ENCODE assay signal across 20 mouse cellular contexts in the genomic region with DNA sequence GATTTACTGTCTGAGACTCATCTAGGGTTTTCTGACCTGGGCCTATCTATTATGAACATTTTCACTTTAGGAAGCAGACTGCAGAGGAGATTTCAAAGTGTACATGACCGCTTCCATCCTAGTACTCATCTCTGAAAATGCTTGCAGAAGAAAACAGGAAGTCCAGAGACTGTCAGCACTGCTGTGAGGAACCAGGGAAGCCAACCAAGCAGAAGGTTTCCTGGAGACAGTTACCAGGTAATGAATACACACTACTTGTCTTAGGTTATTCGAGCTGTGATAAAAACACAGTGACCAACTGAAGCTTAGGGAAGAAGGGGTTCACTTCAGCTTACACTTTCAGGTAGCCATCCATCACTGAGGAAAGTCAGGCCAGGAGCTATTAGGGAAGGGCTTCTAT. TPM values are rescaled to one million over a fixed set of nuclear protein-coding genes. Genes with fewer than 3 reads are reported as not detected.
A peak's percentile ranks its signal among the peaks of the same experiment; 100 is the strongest.
DNase-seq lines count a peak whose midpoint lies in the region; ATAC-seq and TF ChIP-seq lines count a peak whose summit lies in the region.
"Had no signal": no experiment of that assay in that cellular context is flagged by ENCODE, and none has a peak within 500 bp of the region (broad histone marks: within the 10 kb centered on the region; RNA-seq: fewer than 3 reads in every experiment).

No protein-coding gene starts in this region.

- H3K4me3 ChIP-seq in lung, adult 2 months (replicated peaks; ENCODE audit: extremely low read depth, low read depth, low read length): no peak overlapping the region
- peak overlapping the region; percentile 8 to 41 (median 38) for H3K4me3 ChIP-seq in CH12.LX (replicated peaks in 1 of 3; ENCODE audit: low read depth in 2 of 3, low read length in 2 of 3, poor library complexity in 1 of 3)
- no peak overlapping the region for H3K4me3 ChIP-seq in neural tube, embryonic 15.5 days (replicated peaks)
- H3K4me3 ChIP-seq: forebrain, embryonic 12.5 days; megakaryocyte, embryonic 14.5 days had no signal

- H3K27me3 ChIP-seq in CH12.LX (replicated peaks): no peaks in the 10 kb centered on the region
- no peaks in the 10 kb centered on the region for H3K27me3 ChIP-seq in neural tube, embryonic 15.5 days (replicated peaks)
- H3K27me3 ChIP-seq: forebrain, embryonic 12.5 days; megakaryocyte, embryonic 14.5 days had no signal

- peaks cover 4 to 14% of the 10 kb centered on the region in 2 experiments for H3K36me3 ChIP-seq in CH12.LX (replicated peaks in 1 of 2; ENCODE audit: control insufficient read depth in 1 of 2, insufficient read depth in 1 of 2, low read length in 1 of 2)
- H3K36me3 ChIP-seq in neural tube, embryonic 15.5 days: peaks cover 3% of the 10 kb centered on the region; the same call in 1 of the 2 replicates
- H3K36me3 ChIP-seq: forebrain, embryonic 12.5 days had no signal

- in situ Hi-C loops in CH12.LX (cut with MboI; ENCODE audit: low pct_ligation_motif_present, low pct_unique_long_range_greater_than_20kb, low sequenced_read_pairs): loop anchor here (10.0 kb wide), 1 partner anchor 129 kb away; no protein-coding TSS in a partner anchor

- dilution Hi-C loops in CH12.LX (cut with MboI; ENCODE audit: extremely low pct_ligation_motif_present, extremely low pct_unique_long_range_greater_than_20kb, low sequenced_read_pairs): no loop called here

- TF ChIP-seq EP300 in CH12.LX (IDR thresholded peaks at IDR 0.05; ENCODE audit: low read length): peak; percentile 89

- 46% methylated on average over 2 of the region's 2 CpGs for WGBS in lung, adult 2 months
- 79% methylated on average over 2 of the region's 2 CpGs for WGBS in neural tube, embryonic 15.5 days

- no peak for TF ChIP-seq CTCF in lung, adult 2 months (IDR thresholded peaks at IDR 0.05; ENCODE audit: insufficient read depth, low read length)
- no peak for TF ChIP-seq CTCF in CH12.LX (conservative IDR thresholded peaks at IDR 0.05 in 1 of 2, IDR thresholded peaks at IDR 0.05 in 1 of 2; ENCODE audit: low read depth in 2 of 2, low read length in 2 of 2)

- no peaks in the 10 kb centered on the region for H3K9me3 ChIP-seq in CH12.LX (replicated peaks; ENCODE audit: low read length)
- H3K9me3 ChIP-seq in neural tube, embryonic 15.5 days (replicated peaks): no peaks in the 10 kb centered on the region
- H3K9me3 ChIP-seq: forebrain, embryonic 12.5 days; megakaryocyte, embryonic 14.5 days had no signal

- peak overlapping the region; percentile 45 for H3K9ac ChIP-seq in CH12.LX (ENCODE audit: insufficient read depth, low read depth)
- no peak overlapping the region for H3K9ac ChIP-seq in neural tube, embryonic 15.5 days (replicated peaks)
- H3K9ac ChIP-seq: forebrain, embryonic 12.5 days; lung, embryonic 14.5 days had no signal

- H3K79me2 ChIP-seq in CH12.LX (replicated peaks; ENCODE audit: control insufficient read depth, extremely low read depth, insufficient read depth, poor library complexity, severe bottlenecking): peaks cover 30% of the 10 kb centered on the region

- no peak for TF ChIP-seq POLR2A in lung, adult 2 months (IDR thresholded peaks at IDR 0.05; ENCODE audit: borderline replicate concordance, extremely low read depth, low read depth, low read length)
- no peak for TF ChIP-seq POLR2A in CH12.LX (IDR thresholded peaks at IDR 0.05; ENCODE audit: low read depth, low read length)

- H3K4me2 ChIP-seq in CH12.LX (ENCODE audit: insufficient read depth, low read depth, poor library complexity, severe bottlenecking): peak overlapping the region; percentile 92
- H3K4me2 ChIP-seq in neural tube, embryonic 15.5 days: no peak overlapping the region
- H3K4me2 ChIP-seq: forebrain, embryonic 12.5 days; heart, embryonic 11.5 days; lung, embryonic 14.5 days had no signal

- H3K27ac ChIP-seq in CH12.LX (ENCODE audit: insufficient read depth, low read depth): peak overlapping the region; percentile 71
- no peak overlapping the region for H3K27ac ChIP-seq in neural tube, embryonic 15.5 days (replicated peaks)
- H3K27ac ChIP-seq: forebrain, embryonic 12.5 days had no signal

- peak; percentile 54 for DNase-seq in lung, postnatal 36 days
- DNase-seq in lung, adult 2 months: no peak
- peak; percentile 84 for DNase-seq in CH12.LX (ENCODE audit: extremely low read depth)
- DNase-seq in layer of hippocampus, postnatal 14 days (ENCODE audit: low spot score in 2 of 2): no peak
- DNase-seq: cerebellum, adult 9-11 months; gastrocnemius, postnatal 36 days; heart, postnatal 4 days; kidney, adult 8-10 months; kidney, postnatal 36 days; layer of hippocampus, postnatal 36 days; liver; lung, embryonic 14.5 days had no signal

- no peaks in the 10 kb centered on the region for H3K4me1 ChIP-seq in lung, adult 2 months (ENCODE audit: control insufficient read depth, insufficient read depth, low read length)
- H3K4me1 ChIP-seq in CH12.LX (ENCODE audit: control insufficient read depth in 1 of 2, insufficient read depth in 2 of 2): peaks cover 2 to 67% of the 10 kb centered on the region in 2 experiments; a peak in 3 of 4 replicates
- H3K4me1 ChIP-seq in neural tube, embryonic 15.5 days: no peaks in the 10 kb centered on the region
- H3K4me1 ChIP-seq: forebrain, embryonic 12.5 days had no signal

- peak; percentile 91 for ATAC-seq in granulocyte monocyte progenitor cell, adult 5-6 weeks (replicated peaks; ENCODE audit: poor library complexity, severe bottlenecking)
- peak; percentile 86 for ATAC-seq in neutrophil, adult 5-6 weeks (ENCODE audit: extremely low read depth, insufficient number of reproducible peaks, low FRiP score, poor library complexity, severe bottlenecking)
- no peak for ATAC-seq in megakaryocyte-erythroid progenitor cell, adult 5-6 weeks (replicated peaks; ENCODE audit: low FRiP score, low TSS enrichment, poor library complexity, severe bottlenecking)
- ATAC-seq in neural tube, embryonic 15.5 days (ENCODE audit: low FRiP score): no peak
- ATAC-seq: midbrain, embryonic 16.5 days had no signal

- no peak for TF ChIP-seq RAD21 in CH12.LX (IDR thresholded peaks at IDR 0.05; ENCODE audit: low read depth, low read length)

TF ChIP-seq in CH12.LX, 34 proteins besides CTCF, POLR2A, EP300 and RAD21 (continues in another document):
- TF ChIP-seq BHLHE40 (IDR thresholded peaks at IDR 0.05; ENCODE audit: low read depth, low read length) (no peak), MEF2A (IDR thresholded peaks at IDR 0.05; ENCODE audit: borderline replicate concordance, low read depth, low read length) (no peak), TCF12 (IDR thresholded peaks at IDR 0.05; ENCODE audit: low read depth, low read length) (peak; percentile 48; the same call in 1 of the 2 replicates), TBP (conservative IDR thresholded peaks at IDR 0.05; ENCODE audit: low read depth, low read length) (peak; percentile 50; the same call in 1 of the 2 replicates), UBTF (IDR thresholded peaks at IDR 0.05; ENCODE audit: low read depth, low read length) (no peak), MAX (IDR thresholded peaks at IDR 0.05; ENCODE audit: low read length) (0 out of 2 replicates have a peak, but pooled peaks have one; percentile 13), SIN3A (IDR thresholded peaks at IDR 0.05; ENCODE audit: low read length) (peak; percentile 94), ZMIZ1 (IDR thresholded peaks at IDR 0.05; ENCODE audit: low read depth, low read length) (no peak), ZC3H11A (IDR thresholded peaks at IDR 0.05; ENCODE audit: low read depth, low read length) (no peak), ETS1 (conservative IDR thresholded peaks at IDR 0.05; ENCODE audit: low read depth, low read length) (peak; percentile 52; the same call in 1 of the 2 replicates), USF2 (conservative IDR thresholded peaks at IDR 0.05; ENCODE audit: low read depth, low read length) (no peak), KAT2A (IDR thresholded peaks at IDR 0.05; ENCODE audit: insufficient replicate concordance, low read length) (no peak), MXI1 (IDR thresholded peaks at IDR 0.05; ENCODE audit: low read depth, low read length) (peak; percentile 14), E2F4 (IDR thresholded peaks at IDR 0.05; ENCODE audit: insufficient replicate concordance, low read depth, low read length) (no peak), JUN (IDR thresholded peaks at IDR 0.05; ENCODE audit: insufficient read depth, low read depth, low read length) (no peak), JUND (conservative IDR thresholded peaks at IDR 0.05; ENCODE audit: low read depth, low read length) (peak; percentile 58), HCFC1 (IDR thresholded peaks at IDR 0.05; ENCODE audit: low read depth, low read length) (peak; percentile 31; the same call in 1 of the 2 replicates), RCOR1 (conservative IDR thresholded peaks at IDR 0.05; ENCODE audit: low read depth, low read length) (0 out of 2 replicates have a peak, but pooled peaks have one; percentile 24), PAX5 (IDR thresholded peaks at IDR 0.05; ENCODE audit: low read length) (no peak)

RNA-seq across cellular contexts. Expression of a gene that starts 33.3 kb away (rescaled TPM):
- 4.9 and 5.7 TPM in 2 replicates for polyA plus RNA-seq in lung, adult 2 months (2012; rRNA removed)
- total RNA-seq in CH12.LX (2012; rRNA removed) (130 and 174 TPM in 2 replicates), CH12.LX (2014; rRNA removed) (390 and 459 TPM in 2 replicates)
- polyA plus RNA-seq in CH12.LX (2012; ENCODE audit: insufficient read length, low read depth): 357 and 459 TPM in 2 replicates
- total RNA-seq in granulocyte monocyte progenitor cell, adult 5-6 weeks (2014; fragmentation: Nextera tagmentation): 161 and 188 TPM in 2 replicates
- total RNA-seq in granulocyte monocyte progenitor cell, adult 5-6 weeks (2017): 288 and 319 TPM in 2 replicates
- 55.2 and 57.3 TPM in 2 replicates for total RNA-seq in neutrophil, adult 5-6 weeks (2017)
- 190 and 235 TPM in 2 replicates for total RNA-seq in megakaryocyte-erythroid progenitor cell, adult 5-6 weeks (2014; fragmentation: Nextera tagmentation)
- 361 and 387 TPM in 2 replicates for total RNA-seq in megakaryocyte-erythroid progenitor cell, adult 5-6 weeks (2017)
- total RNA-seq in layer of hippocampus, postnatal 14 days (2021): 10 to 100 TPM; 69.2 to 84.9 TPM
- 278 and 279 TPM in 2 replicates for polyA plus RNA-seq in neural tube, embryonic 15.5 days (2015; fragmentation: Nextera tagmentation; extraction: Ambion mirVana)

RNA-seq across cellular contexts. Expression of a gene that starts 50.9 kb away (rescaled TPM):
- 11.8 and 18.0 TPM in 2 replicates for polyA plus RNA-seq in lung, adult 2 months (2012; rRNA removed)
- 103 and 107 TPM in 2 replicates for total RNA-seq in CH12.LX (2012; rRNA removed)
- 142 and 147 TPM in 2 replicates for total RNA-seq in CH12.LX (2014; rRNA removed)
- polyA plus RNA-seq in CH12.LX (2012; ENCODE audit: insufficient read length, low read depth): 103 and 106 TPM in 2 replicates
- 119 and 171 TPM in 2 replicates for total RNA-seq in granulocyte monocyte progenitor cell, adult 5-6 weeks (2014; fragmentation: Nextera tagmentation)
- total RNA-seq in granulocyte monocyte progenitor cell, adult 5-6 weeks (2017): 157 and 194 TPM in 2 replicates
- total RNA-seq in neutrophil, adult 5-6 weeks (2017): 29.1 and 34.9 TPM in 2 replicates
- 103 and 153 TPM in 2 replicates for total RNA-seq in megakaryocyte-erythroid progenitor cell, adult 5-6 weeks (2014; fragmentation: Nextera tagmentation)
- 113 and 118 TPM in 2 replicates for total RNA-seq in megakaryocyte-erythroid progenitor cell, adult 5-6 weeks (2017)
- total RNA-seq in layer of hippocampus, postnatal 14 days (2021): 10 to 100 TPM; 59.8 to 62.8 TPM
- polyA plus RNA-seq in neural tube, embryonic 15.5 days (2015; fragmentation: Nextera tagmentation; extraction: Ambion mirVana): 130 and 154 TPM in 2 replicates

Comparison
In these comparisons a context has a peak if more than half of its experiments do, and no peak if none do; other contexts are left out.
1. DNase-seq: peak in lung, postnatal 36 days (single experiment) and CH12.LX (single experiment); none in lung, adult 2 months (single experiment) and layer of hippocampus, postnatal 14 days (0 of 2).
2. H3K4me3 ChIP-seq: peak in CH12.LX (3 of 3); none in lung, adult 2 months (single experiment) and neural tube, embryonic 15.5 days (single experiment).
3. ATAC-seq: peak in granulocyte monocyte progenitor cell, adult 5-6 weeks (single experiment) and neutrophil, adult 5-6 weeks (single experiment); none in megakaryocyte-erythroid progenitor cell, adult 5-6 weeks (single experiment) and neural tube, embryonic 15.5 days (single experiment).